Mouse (Mus musculus) left cerebral cortex, postnatal 10 days (tissue): Measurements from ENCODE around the gene Cyp2j12. TPM values are rescaled to one million over a fixed set of nuclear protein-coding genes. Genes with fewer than 3 reads are reported as not detected.
"Not testable (repeated sequence)": the region's sequence is repeated elsewhere in the genome, so short reads cannot be mapped to it uniquely, and the experiment has no call there.

ENCODE experiments used
- DNase-seq, 2 experiments: peaks; one replicate each; pipeline ENCODE4 v3.0.0; 2021 to 2022; ENCODE audit warnings: low spot score in 2 of 2, mixed read lengths in 1 of 2; ENCODE audit errors: extremely low spot score in 1 of 2
- intact Hi-C: fragments of 180-260 bp; cut with DNase I; formaldehyde crosslinking; loops from one replicate; pipeline ENCODE4 v1.15.1; 2025
- total RNA-seq, 2 experiments: library from RNA; stranded (reverse); gene quantifications; 2 replicates each; pipeline ENCODE4 v1.2.3; 2021

Gene Cyp2j12
- total RNA-seq: under 1 TPM in 1 of 2 experiments, not detected in 1; 0.56 TPM

GRCm38 (mm10) chr4:96140732-96141467 is at the start of gene Cyp2j12:
TSS of gene Cyp2j12 (minus strand) at chr4:96141152.
- intact Hi-C loops: no loop called here
- DNase-seq: no peak

- intact Hi-C loops, DNase-seq: not testable (repeated sequence)
These were observed 48.4 kb upstream of the Cyp2j12 start for GRCm38 (mm10) chr4:96189321-96189720.

- DNase-seq, intact Hi-C loops: not testable (repeated sequence)
These were observed 47.7 kb upstream of the Cyp2j12 start for GRCm38 (mm10) chr4:96188671-96189070.

- DNase-seq, intact Hi-C loops: not testable (repeated sequence)
These were observed 47.2 kb upstream of the Cyp2j12 start for GRCm38 (mm10) chr4:96188146-96188545.

GRCm38 (mm10) chr4:96184716-96185115 is 43.8 kb upstream of the Cyp2j12 start:
- intact Hi-C loops, DNase-seq: not testable (repeated sequence)

- intact Hi-C loops: no loop called here
- DNase-seq: no peak
These were observed 21.9 kb upstream of the Cyp2j12 start for GRCm38 (mm10) chr4:96162839-96163238.

GRCm38 (mm10) chr4:96161575-96161974 is 20.6 kb upstream of the Cyp2j12 start:
- no peak for DNase-seq
- intact Hi-C loops: no loop called here

- DNase-seq: no peak
- intact Hi-C loops: no loop called here
These were observed 1.7 kb downstream of the Cyp2j12 start for GRCm38 (mm10) chr4:96139226-96139625.

GRCm38 (mm10) chr4:96134246-96134645 is 6.7 kb downstream of the Cyp2j12 start:
- intact Hi-C loops: no loop called here
- no peak for DNase-seq

GRCm38 (mm10) chr4:96096841-96097240 is 44.1 kb downstream of the Cyp2j12 start:
- intact Hi-C loops: no loop called here
- DNase-seq: no peak

- intact Hi-C loops: loop anchor here (5.0 kb wide), 1 partner anchor 590 kb away; no protein-coding TSS in a partner anchor
These were observed 49.1 kb downstream of the Cyp2j12 start for GRCm38 (mm10) chr4:96091869-96092268.

GRCm38 (mm10) chr4:96089356-96090048 is 51.5 kb downstream of the Cyp2j12 start:
- not testable (repeated sequence) for DNase-seq
- intact Hi-C loops: loop anchor here (5.0 kb wide), 1 partner anchor 593 kb away; no protein-coding TSS in a partner anchor

More at GRCm38 (mm10) chr4:96091869-96092268, 49.1 kb downstream of the Cyp2j12 start:
- no peak for DNase-seq

GRCm38 (mm10) chr4:96078308-96078707 is 62.6 kb downstream of the Cyp2j12 start:
- intact Hi-C loops: no loop called here
- DNase-seq: no peak

- intact Hi-C loops: no loop called here
- peak; percentile 27 to 40 for DNase-seq
These were observed 63.5 kb downstream of the Cyp2j12 start, which contains the start of gene Cyp2j13 for GRCm38 (mm10) chr4:96077261-96078125. TSS of gene Cyp2j13 (minus strand) at chr4:96077546.

- intact Hi-C loops: no loop called here
- no peak for DNase-seq
These were observed 78.9 kb downstream of the Cyp2j12 start for GRCm38 (mm10) chr4:96062045-96062444.

GRCm38 (mm10) chr4:96060106-96060505 is 80.8 kb downstream of the Cyp2j12 start:
- intact Hi-C loops: no loop called here
- DNase-seq: no peak
